Mouse (Mus musculus) liver, embryonic 14.5 days (tissue): Measurements from ENCODE around the gene Lce1e.

Experiments
- CTCF ChIP-seq: IDR thresholded peaks from 2 replicates; pipeline ENCODE4 v1.5.1; 2016; ENCODE audit warnings: antibody characterized with exemption, low read depth, control low read depth
- EP300 ChIP-seq: IDR thresholded peaks from 2 replicates; pipeline ENCODE4 v1.6.1; 2016; ENCODE audit warnings: antibody characterized with exemption, low read depth

DNA sequence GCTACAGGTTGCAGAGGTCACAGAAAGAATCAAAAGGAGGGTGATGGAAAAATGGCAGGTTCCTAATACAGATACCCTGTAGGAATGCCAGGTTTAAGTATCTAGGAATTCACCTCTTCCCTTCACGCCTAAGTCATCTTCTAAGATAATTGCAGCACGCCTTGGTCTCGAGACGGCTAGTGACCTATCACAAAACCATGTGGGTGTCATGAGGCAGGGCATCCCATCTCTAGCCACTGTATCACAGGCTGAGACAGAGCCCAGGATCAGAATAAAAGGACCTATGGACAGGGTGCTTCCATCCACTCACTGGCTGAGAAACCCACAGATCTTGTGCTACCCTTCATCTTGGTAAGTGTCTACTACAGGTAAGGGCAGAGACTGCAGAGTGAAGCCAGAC is 29.9 kb downstream of the Lce1e start, which contains the start of gene Lce1c:
- TF ChIP-seq EP300 (no peak), CTCF (no peak)
